ENCODE assay signal across 20 mouse cellular contexts in the genomic region with DNA sequence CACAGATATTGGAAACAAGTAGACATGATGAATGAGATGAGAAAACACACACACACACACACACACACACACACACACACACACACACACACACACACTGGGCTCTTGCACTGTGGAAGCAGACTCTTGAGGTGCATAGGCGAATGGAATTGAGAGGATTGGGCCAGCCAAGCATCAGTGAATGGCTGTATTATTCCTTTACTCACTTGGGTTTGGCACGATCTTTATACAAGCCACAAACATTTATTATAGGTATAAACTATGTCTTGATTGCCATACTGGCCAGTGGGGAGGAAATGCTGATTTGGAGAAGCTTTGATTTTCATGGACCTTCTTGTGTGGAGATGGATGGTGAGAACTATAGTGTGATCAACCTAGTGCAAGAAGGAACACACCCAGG. TPM values are rescaled to one million over a fixed set of nuclear protein-coding genes. Genes with fewer than 3 reads are reported as not detected.
"Had no signal": no experiment of that assay in that cellular context is flagged by ENCODE, and none has a peak within 500 bp of the region (broad histone marks: within the 10 kb centered on the region; RNA-seq: fewer than 3 reads in every experiment).

No protein-coding gene starts in this region.

- H3K27ac ChIP-seq: lung, embryonic 15.5 days; macrophage; midbrain, embryonic 12.5 days; neural tube, embryonic 12.5 days; stomach, embryonic 15.5 days; stomach, postnatal 0 days had no signal

- ATAC-seq: liver, postnatal 0 days; lung, postnatal 0 days; midbrain, embryonic 16.5 days had no signal

- H3K36me3 ChIP-seq: lung, embryonic 15.5 days; midbrain, embryonic 12.5 days; neural tube, embryonic 12.5 days; stomach, embryonic 15.5 days had no signal

- H3K4me3 ChIP-seq: lung, embryonic 15.5 days; megakaryocyte, embryonic 14.5 days; midbrain, embryonic 12.5 days; neural tube, embryonic 12.5 days; stomach, embryonic 15.5 days had no signal

- H3K9ac ChIP-seq: liver, postnatal 0 days; lung, embryonic 15.5 days; midbrain, embryonic 12.5 days; neural tube, embryonic 12.5 days; stomach, embryonic 15.5 days had no signal

- H3K4me2 ChIP-seq: lung, embryonic 15.5 days; midbrain, embryonic 12.5 days; neural tube, embryonic 12.5 days; stomach, embryonic 15.5 days had no signal

- H3K27me3 ChIP-seq: lung, embryonic 15.5 days; midbrain, embryonic 12.5 days; neural tube, embryonic 12.5 days; stomach, embryonic 15.5 days had no signal

- H3K4me1 ChIP-seq: lung, embryonic 15.5 days; megakaryocyte, embryonic 14.5 days; midbrain, embryonic 12.5 days; neural tube, embryonic 12.5 days; stomach, embryonic 15.5 days had no signal

- H3K9me3 ChIP-seq: lung, embryonic 15.5 days; midbrain, embryonic 12.5 days; neural tube, embryonic 12.5 days; stomach, embryonic 15.5 days had no signal

- DNase-seq: liver, postnatal 0 days; lung, adult 2 months; lung, postnatal 14 days; lung, postnatal 36 days; midbrain, embryonic 14.5 days; right cerebral cortex, postnatal 14 days; thymus, adult 2 months; thymus, postnatal 25 days; thymus, postnatal 4 days had no signal

RNA-seq across cellular contexts. Expression of gene Adra1d, which starts 19.4 kb away (rescaled TPM):
- total RNA-seq: megakaryocyte progenitor cell, adult 5-6 weeks; neutrophil, adult 5-6 weeks had no signal
- polyA plus RNA-seq: macrophage; midbrain, embryonic 14.5 days; midbrain, embryonic 16.5 days had no signal
